Mouse (Mus musculus) embryonic facial prominence, embryonic 11.5 days (tissue): ENCODE results near the gene Olfr851. TPM values are rescaled to one million over a fixed set of nuclear protein-coding genes. Genes with fewer than 3 reads are reported as not detected.

ENCODE experiments used
- ATAC-seq: fragments of 200-750 bp; cut with Nextera tagmentation; replicated peaks from 2 replicates; pipeline ENCODE4 v1.8.0; 2017; ENCODE audit warnings: low read depth; ENCODE audit not compliant: insufficient number of reproducible peaks, low FRiP score, low TSS enrichment
- DNase-seq: peaks from one replicate; pipeline ENCODE4 v3.0.0-alpha.2; 2015; ENCODE audit warnings: low spot score
- H3K27ac ChIP-seq: fragments of 300-500 bp; sonication (generic); replicated peaks from 2 replicates; pipeline ENCODE4 v1.5.1; 2014; ENCODE audit warnings: mild to moderate bottlenecking, low read depth, low read length, control low read depth
- H3K27me3 ChIP-seq: fragments of 300-500 bp; sonication (generic); 2 replicates; pipeline ENCODE4 v1.6.1; 2014; ENCODE audit warnings: mild to moderate bottlenecking, low read length, moderate library complexity, mixed read lengths; ENCODE audit not compliant: control insufficient read depth, insufficient read depth
- H3K36me3 ChIP-seq: fragments of 300-500 bp; sonication (generic); replicated peaks from 2 replicates; pipeline ENCODE4 v1.6.1; 2014; ENCODE audit warnings: low read depth, mild to moderate bottlenecking, low read length, moderate library complexity, mixed read lengths; ENCODE audit not compliant: control insufficient read depth, insufficient read depth
- H3K4me1 ChIP-seq: fragments of 300-500 bp; sonication (generic); 2 replicates; pipeline ENCODE4 v1.6.1; 2014; ENCODE audit warnings: low read length, mixed read lengths; ENCODE audit not compliant: control insufficient read depth, insufficient read depth
- H3K4me2 ChIP-seq: fragments of 300-500 bp; sonication (generic); 2 replicates; pipeline ENCODE4 v1.6.1; 2014; ENCODE audit warnings: low read depth, mild to moderate bottlenecking, control low read depth, low read length, moderate library complexity
- H3K4me3 ChIP-seq: fragments of 300-500 bp; sonication (generic); 2 replicates; pipeline ENCODE4 v1.5.1; 2014; ENCODE audit warnings: low read depth, low read length, control low read depth
- H3K9ac ChIP-seq: fragments of 300-500 bp; sonication (generic); replicated peaks from 2 replicates; pipeline ENCODE4 v1.6.1; 2014; ENCODE audit warnings: mild to moderate bottlenecking, control low read depth, low read length
- H3K9me3 ChIP-seq: fragments of 300-500 bp; sonication (generic); replicated peaks from 2 replicates; pipeline ENCODE4 v1.6.1; 2016; ENCODE audit warnings: mild to moderate bottlenecking, low read length, inconsistent platforms, mixed read lengths; ENCODE audit not compliant: control insufficient read depth
- WGBS: fragments of 180-500 bp; shearing (Covaris S2); extraction: QIAGEN DNeasy Blood & Tissue Kit; methylation state at CpG from one replicate; pipeline ENCODE4 v1.1.7; 2014; 5-methylcytosine and 5-hydroxymethylcytosine counted together
- polyA plus RNA-seq: library from polyadenylated mRNA; unstranded; fragments of >200 nt; fragmentation: Nextera tagmentation; extraction: Ambion mirVana; gene quantifications from 2 replicates; pipeline ENCODE4 v1.2.1, GENCODE M21; 2014

Olfr851 gene
- not detected in 2 replicates for polyA plus RNA-seq

DNA sequence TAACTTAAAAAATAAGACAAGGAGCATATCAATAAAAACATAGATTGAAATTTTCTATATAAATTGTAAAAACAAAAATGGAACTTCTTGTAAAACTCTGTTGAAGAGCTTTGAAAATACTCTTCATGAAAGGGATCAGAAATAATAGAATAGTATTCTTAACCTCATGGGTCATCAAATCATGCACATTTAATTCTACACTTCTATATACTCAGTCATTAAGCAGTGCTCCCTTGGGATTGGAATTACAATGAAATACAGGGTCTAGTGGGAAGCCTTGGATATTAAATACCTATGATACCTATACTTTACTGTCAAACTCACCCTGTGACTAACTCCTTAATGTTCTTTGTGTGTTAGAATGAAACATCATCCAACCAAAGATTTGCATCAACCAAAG, at the start of gene Olfr851:
Gene Olfr851 (plus strand): TSS at position 301 of the 400 bp plus-strand sequence.
- no peak for DNase-seq
- Histone ChIP-seq H3K4me3 (no peak within 1 kb of the TSS), H3K4me2 (no peak within 1 kb of the TSS), H3K9me3 (peaks cover 6% of the 10 kb centered on the region; the same call in 1 of the 2 replicates), H3K27me3 (no peaks in the 10 kb centered on the region), H3K4me1 (no peaks in the 10 kb centered on the region), H3K36me3 (no peaks in the 10 kb centered on the region), H3K27ac (no peak within 1 kb of the TSS), H3K9ac (no peak within 1 kb of the TSS)
- ATAC-seq: no peak

DNA sequence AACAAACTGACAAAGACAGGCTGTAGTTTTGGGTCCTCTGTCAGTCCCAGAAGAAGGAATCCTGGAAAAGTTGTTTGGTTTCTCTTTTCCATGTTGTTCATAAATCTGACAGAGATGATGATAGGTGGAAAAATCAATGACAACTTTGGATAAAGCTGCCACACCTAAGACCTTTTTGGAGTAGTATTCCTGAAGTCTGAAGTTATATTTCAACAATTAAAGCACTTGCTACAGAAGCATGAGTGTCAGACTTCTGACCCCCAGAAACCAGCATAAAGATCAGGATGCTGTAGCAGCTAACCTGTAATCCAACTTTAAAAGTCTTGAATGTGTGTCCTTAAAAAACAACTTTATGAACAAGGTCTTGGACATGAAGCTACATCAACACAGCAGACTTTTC, 14.9 kb upstream of the Olfr851 start, which contains the start of gene Olfr850:
Gene Olfr850 (minus strand): TSS at position 101 of the 400 bp plus-strand sequence.
- no peaks in the 10 kb centered on the region for H3K27me3 ChIP-seq
- no peak within 1 kb of the TSS for H3K9ac ChIP-seq
- H3K9me3 ChIP-seq: no peaks in the 10 kb centered on the region
- ATAC-seq (no peak), DNase-seq (no peak)
- no peak within 1 kb of the TSS for H3K4me3 ChIP-seq
- H3K36me3 ChIP-seq: no peaks in the 10 kb centered on the region
- no peaks in the 10 kb centered on the region for H3K4me1 ChIP-seq
- H3K27ac ChIP-seq: no peak within 1 kb of the TSS
- no peak within 1 kb of the TSS for H3K4me2 ChIP-seq

DNA sequence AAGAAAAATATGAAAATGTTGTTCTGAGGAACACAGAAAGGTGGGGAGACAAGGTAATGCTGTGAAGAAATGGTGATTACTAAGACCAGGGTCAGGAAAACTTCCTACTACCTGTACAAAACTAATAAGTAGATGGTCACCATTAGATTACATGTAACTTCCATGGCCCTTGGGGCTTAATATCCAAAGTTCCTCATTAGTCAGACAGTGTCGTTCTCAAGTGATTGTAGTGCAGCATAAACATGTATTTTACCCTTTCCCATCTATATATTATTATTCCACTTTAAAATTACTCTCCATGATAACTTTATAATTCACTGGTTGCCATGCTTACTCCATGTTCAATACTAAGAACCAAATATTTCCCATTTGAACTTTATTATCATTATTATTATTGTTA, 47.9 kb downstream of the Olfr851 start, which contains the start of gene Olfr853:
Gene Olfr853 (minus strand): TSS at position 101 of the 400 bp plus-strand sequence.
- H3K27ac ChIP-seq: no peak within 1 kb of the TSS
- DNase-seq (no peak), ATAC-seq (no peak)
- no peaks in the 10 kb centered on the region for H3K4me1 ChIP-seq
- H3K9ac ChIP-seq: no peak within 1 kb of the TSS
- H3K9me3 ChIP-seq: no peaks in the 10 kb centered on the region; the same call in 1 of the 2 replicates
- H3K4me3 ChIP-seq: no peak within 1 kb of the TSS
- 80% methylated on average over 1 of the region's 1 CpGs for WGBS
- no peak within 1 kb of the TSS for H3K4me2 ChIP-seq
- H3K27me3 ChIP-seq: no peaks in the 10 kb centered on the region
- no peaks in the 10 kb centered on the region for H3K36me3 ChIP-seq

Other genes with a start within 250 kb of the Olfr851 start
- not detected in 2 replicates for gene Olfr843, start 241.3 kb upstream of the Olfr851 start, polyA plus RNA-seq
- not detected in 2 replicates for gene Olfr844, start 176.9 kb upstream of the Olfr851 start, polyA plus RNA-seq
- not detected in 2 replicates for gene Olfr845, start 156.8 kb upstream of the Olfr851 start, polyA plus RNA-seq
- gene Olfr846, start 129.3 kb upstream of the Olfr851 start, polyA plus RNA-seq: not detected in 2 replicates
- not detected in 2 replicates for gene Olfr847, start 114.6 kb upstream of the Olfr851 start, polyA plus RNA-seq
- gene Olfr849, start 53.0 kb upstream of the Olfr851 start, polyA plus RNA-seq: not detected in 2 replicates
- not detected in 2 replicates for gene Olfr850, start 15.0 kb upstream of the Olfr851 start, polyA plus RNA-seq
- not detected in 2 replicates for gene Olfr853, start 47.8 kb downstream of the Olfr851 start, polyA plus RNA-seq
- gene Olfr854, start 74.1 kb downstream of the Olfr851 start, polyA plus RNA-seq: not detected in 2 replicates
- gene Olfr855, start 89.3 kb downstream of the Olfr851 start, polyA plus RNA-seq: not detected in 2 replicates
- gene Zfp317, start 128.8 kb downstream of the Olfr851 start, polyA plus RNA-seq: 37.0 and 37.2 TPM in 2 replicates
- not detected in 2 replicates for gene Olfr857, start 216.1 kb downstream of the Olfr851 start, polyA plus RNA-seq